Mouse (Mus musculus) layer of hippocampus, adult 2 months (tissue): ENCODE measurements around the gene Utp15. TPM values are rescaled to one million over a fixed set of nuclear protein-coding genes. Genes with fewer than 3 reads are reported as not detected.

ENCODE experiments used
- DNase-seq, 2 experiments: peaks; one replicate each; pipeline ENCODE4 v3.0.0; 2022; ENCODE audit warnings: low spot score in 2 of 2
- H3K27ac ChIP-seq: fragments of 200-600 bp; 2 replicates; pipeline ENCODE4 v1.8.1; 2022
- H3K4me3 ChIP-seq: fragments of 200-600 bp; 2 replicates; pipeline ENCODE4 v1.8.1; 2022; ENCODE audit warnings: mild to moderate bottlenecking
- CTCF ChIP-seq: fragments of 200-600 bp; conservative IDR thresholded peaks from 2 replicates; pipeline ENCODE4 v1.8.1; 2022; ENCODE audit warnings: antibody characterized with exemption, mild to moderate bottlenecking, moderate library complexity
- long read RNA-seq, 2 experiments: library from polyadenylated mRNA; stranded (forward); transcript quantifications; one replicate each; pipeline ENCODE4 v2.0.0; 2021; ENCODE audit warnings: borderline mapping rate in 2 of 2
- total RNA-seq, 2 experiments: library from RNA; stranded (reverse); gene quantifications; 2 replicates each; pipeline ENCODE4 v1.2.3; 2021

Gene Utp15
- 10 to 100 TPM; 21.5 to 22.5 TPM for total RNA-seq
- long read RNA-seq, experiment 1, full-length matches to known transcripts, result 8 of 9 reads
- long read RNA-seq, experiment 1, partial matches to known transcripts, result 1 of 9 reads
- long read RNA-seq, experiment 1, other reads (novel, unspliced or antisense), result 0 of 9 reads
- long read RNA-seq, experiment 2, full-length matches to known transcripts, result 23 of 26 reads
- long read RNA-seq, experiment 2, partial matches to known transcripts, result 1 of 26 reads
- long read RNA-seq, experiment 2, other reads (novel, unspliced or antisense), result 2 of 26 reads

DNA sequence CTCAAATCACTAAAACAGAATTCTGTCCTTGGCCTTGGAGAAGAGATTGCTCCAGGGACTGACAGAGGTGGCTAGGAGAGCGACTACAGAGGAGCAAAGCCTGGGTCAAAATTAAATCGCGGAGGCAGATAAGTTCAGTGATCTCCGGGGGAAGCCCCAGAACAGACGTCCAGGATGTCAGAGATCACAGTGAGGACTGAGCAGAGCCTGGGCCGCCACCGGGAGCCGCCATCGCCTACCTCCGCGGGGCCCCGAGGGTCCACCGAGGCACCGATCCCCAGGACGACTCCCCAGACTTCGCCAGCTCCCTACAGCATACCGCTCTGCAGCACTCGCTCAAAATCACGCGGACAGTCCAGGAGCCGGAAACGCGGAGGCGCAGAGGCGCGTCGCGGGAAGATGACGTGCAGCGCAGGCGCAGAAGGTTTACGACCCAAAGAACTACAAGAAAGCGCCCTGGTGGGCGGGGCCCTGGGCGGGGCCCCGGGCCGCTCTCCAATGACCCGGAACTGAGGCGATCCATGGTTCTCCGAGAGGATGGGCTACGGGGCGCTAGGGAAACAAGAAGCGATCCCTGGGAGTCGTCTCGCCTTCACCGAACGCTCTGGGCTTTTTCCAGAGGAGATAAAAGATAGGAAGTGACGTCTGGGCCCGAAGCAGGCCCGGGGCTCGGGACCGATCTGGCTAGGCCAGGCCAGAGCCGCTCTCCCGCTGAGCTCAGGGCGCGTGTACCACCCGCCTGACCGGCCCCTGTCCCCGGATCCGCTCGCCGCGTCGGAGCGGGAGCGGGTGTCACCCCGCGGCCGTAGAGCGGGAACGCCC lies at the start of gene Utp15, which contains the start of gene Ankra2:
Gene Utp15 (minus strand): TSS at position 406 of the 822 bp plus-strand sequence.
Gene Ankra2 (plus strand): TSS at position 439 of the 822 bp plus-strand sequence.
- TF ChIP-seq CTCF, result no peak
- H3K27ac ChIP-seq, result peak within 1 kb of the TSS; percentile 94
- peak; percentile 97 to 100 for DNase-seq
- peak within 1 kb of the TSS; percentile 78 for H3K4me3 ChIP-seq

- H3K4me3 ChIP-seq, result no peak overlapping the region
- no peak overlapping the region for H3K27ac ChIP-seq
- TF ChIP-seq CTCF, result no peak
- DNase-seq, result no peak
Measured at GRCm38 (mm10) chr13:98311597-98311996, 48.8 kb upstream of the Utp15 start.

DNA sequence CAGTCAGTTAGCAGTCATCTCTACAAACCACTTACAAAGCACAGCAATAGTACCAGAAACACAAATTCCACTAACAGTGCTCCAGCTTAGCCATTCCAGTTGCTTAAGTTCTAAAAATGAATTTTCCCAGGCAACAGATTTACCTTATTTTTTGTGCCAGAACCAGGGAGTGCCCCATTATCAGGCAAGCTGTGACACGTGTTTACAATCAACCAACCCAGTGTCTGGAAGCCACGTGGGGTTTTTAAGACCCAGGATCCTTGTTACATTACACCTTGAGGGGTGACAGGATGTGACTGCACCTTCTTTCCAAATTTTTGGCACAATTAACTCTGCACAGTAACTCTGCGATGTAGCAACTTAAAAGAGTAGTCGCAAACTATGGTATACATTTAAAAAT lies 45.9 kb upstream of the Utp15 start:
- no peak for TF ChIP-seq CTCF
- DNase-seq, result no peak
- Histone ChIP-seq H3K4me3 (no peak overlapping the region), H3K27ac (no peak overlapping the region)

DNA sequence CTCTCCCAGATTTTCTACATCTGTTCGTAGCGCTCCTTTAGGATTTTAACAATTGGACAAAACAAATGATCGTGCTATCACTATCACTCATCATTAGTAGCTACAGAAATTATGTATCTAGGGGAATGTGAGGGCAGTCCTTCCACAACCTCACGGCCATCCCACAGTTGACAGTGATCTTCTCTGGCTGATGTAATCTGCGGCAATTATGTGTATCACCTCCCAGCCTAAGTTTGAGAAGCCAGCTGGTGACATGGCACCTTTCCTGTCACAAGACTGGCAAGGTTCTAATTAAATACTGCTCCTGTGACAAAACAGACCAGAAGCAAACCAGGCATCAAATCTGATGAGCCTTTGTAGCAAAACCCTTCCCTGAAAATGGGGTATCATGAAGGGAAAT lies 45.2 kb upstream of the Utp15 start:
- DNase-seq, result no peak
- no peak overlapping the region for H3K4me3 ChIP-seq
- no peak overlapping the region for H3K27ac ChIP-seq
- no peak for TF ChIP-seq CTCF

DNA sequence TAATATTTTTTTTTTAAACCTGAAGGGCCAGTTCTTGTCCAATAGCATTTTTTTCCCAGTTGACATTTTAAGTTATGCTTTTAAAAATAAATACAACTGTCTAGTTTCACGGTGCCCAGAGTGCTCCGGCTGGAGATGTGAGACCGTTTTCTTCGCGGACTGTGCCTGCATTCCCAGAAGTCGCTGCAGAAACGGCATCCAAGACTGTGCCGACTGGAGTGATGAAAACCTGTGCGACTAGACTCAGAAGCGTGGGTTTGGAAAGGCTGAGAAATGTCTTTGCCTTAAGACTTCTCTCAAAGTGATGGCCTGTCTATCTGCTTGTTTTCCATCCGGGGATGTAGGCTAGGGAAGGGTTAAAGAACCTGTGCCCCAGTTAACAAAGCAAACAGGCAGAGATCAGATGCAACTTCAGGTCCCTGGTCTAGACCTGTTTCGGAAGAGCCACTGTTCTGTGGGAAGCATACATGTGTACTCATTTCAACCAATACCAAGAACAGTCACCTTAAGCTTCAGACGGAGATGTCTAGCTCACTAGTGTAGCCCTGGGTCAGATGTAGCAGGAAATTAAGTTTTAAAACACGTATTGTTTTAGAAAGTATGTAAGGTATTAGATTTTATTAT lies 44.1 kb upstream of the Utp15 start:
- Histone ChIP-seq H3K27ac (peak overlapping the region; percentile 75), H3K4me3 (no peak overlapping the region)
- TF ChIP-seq CTCF, result no peak
- DNase-seq, result no peak

DNA sequence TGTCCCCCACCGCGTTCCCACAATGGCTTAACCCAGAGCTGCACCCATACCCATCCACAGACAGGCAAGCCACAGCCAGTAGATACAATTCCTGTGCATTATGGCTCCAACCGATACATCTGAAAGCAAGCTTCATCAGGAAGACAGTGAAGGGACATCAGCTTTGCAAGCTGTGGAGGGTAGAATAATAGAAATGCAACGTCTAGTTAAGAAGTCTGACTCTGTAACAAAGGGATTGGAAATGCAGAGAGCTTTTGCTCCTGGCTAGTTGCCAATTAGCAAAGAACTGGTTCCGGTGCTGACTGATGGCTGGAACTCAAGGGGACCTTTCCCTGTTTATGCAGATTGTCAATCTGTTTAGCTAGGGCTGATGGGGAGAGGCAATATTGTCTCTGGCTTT lies 43.6 kb upstream of the Utp15 start:
- no peak for TF ChIP-seq CTCF
- peak overlapping the region; percentile 75 for H3K27ac ChIP-seq
- no peak for DNase-seq
- H3K4me3 ChIP-seq, result no peak overlapping the region

GRCm38 (mm10) chr13:98305257-98305656 lies 42.4 kb upstream of the Utp15 start:
- no peak for DNase-seq
- Histone ChIP-seq H3K4me3 (no peak overlapping the region), H3K27ac (no peak overlapping the region)
- TF ChIP-seq CTCF, result no peak

DNA sequence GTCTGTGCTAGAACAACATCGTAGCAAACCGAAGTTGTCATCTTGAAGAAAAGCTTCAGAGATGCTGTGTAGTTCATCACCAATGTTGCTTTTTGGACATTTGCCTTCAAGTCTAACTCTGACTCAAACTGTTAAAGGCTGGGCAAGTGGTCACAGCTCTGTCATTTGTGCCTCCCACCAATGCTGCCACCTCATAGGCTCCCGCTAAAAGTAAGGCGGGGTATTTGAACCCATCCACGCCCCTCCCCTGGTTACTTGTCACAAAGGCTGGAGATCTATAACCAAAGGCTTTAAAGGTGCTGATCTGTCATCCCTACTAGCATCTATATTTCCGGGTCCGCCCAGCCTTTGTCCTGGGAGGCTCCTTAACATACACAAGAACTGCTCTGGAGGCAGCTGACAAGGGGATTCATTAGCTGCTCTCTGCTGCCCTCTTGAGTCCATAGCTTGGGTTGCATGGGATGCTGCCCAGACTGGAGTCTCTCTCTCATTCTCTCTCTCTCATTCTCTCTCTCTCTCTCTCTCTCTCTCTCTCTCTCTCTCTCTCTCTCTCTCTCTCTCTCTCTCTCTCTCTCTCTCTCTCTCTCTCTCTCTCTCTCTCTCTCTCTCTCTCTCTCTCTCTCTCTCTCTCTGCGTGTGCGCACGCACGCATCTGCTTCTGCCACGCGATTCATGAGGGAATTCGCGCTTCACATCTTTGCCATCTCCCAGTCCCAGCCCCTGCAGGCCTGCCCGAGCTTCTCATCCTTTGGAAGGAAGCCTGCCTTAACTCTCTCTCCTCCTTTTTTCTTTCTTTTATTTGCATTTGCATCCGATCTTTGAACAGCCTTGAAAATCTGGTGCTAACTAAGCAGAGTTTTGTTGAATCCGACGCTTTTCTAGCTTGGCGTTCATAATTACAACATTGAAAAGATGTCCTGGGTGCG lies 36.3 kb upstream of the Utp15 start:
- peak overlapping the region; percentile 9; the same call in 1 of the 2 replicates for H3K4me3 ChIP-seq
- DNase-seq, result peak; percentile 77 to 87
- TF ChIP-seq CTCF, result peak; percentile 77
- H3K27ac ChIP-seq, result peak overlapping the region; percentile 64; the same call in 1 of the 2 replicates

DNA sequence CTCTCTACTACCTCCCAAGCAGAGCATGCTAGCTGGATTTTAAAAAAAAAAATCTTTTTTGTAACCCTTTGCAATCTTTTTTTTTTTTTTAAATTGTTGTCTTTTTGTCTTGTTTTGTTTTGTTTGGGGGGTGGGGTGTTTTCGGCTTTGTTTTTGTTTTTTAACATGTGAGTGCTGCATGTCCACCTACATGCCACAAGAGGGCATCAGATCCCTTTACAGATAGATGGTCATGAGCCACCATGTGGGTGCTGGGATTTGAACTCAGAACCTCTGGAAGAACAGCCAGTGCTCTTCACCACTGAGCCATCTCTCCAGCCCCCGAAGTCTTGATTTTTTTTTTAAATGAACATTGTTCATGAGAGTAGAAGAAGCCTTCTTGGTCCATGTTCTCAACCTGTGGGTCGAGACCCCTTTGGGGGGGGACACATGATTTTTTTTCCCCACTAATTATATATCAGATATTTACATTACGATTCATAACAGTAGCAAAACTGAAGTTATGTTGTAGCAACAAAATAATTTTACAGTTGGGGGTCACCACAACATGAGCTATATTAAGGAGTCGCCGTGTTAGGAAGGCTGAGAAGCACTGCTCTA lies 35.1 kb upstream of the Utp15 start:
- TF ChIP-seq CTCF, result peak; percentile 49
- Histone ChIP-seq H3K4me3 (no peak overlapping the region), H3K27ac (0 out of 2 replicates have a peak overlapping the region, but pooled peaks have one; percentile 51)
- DNase-seq, result no peak

DNA sequence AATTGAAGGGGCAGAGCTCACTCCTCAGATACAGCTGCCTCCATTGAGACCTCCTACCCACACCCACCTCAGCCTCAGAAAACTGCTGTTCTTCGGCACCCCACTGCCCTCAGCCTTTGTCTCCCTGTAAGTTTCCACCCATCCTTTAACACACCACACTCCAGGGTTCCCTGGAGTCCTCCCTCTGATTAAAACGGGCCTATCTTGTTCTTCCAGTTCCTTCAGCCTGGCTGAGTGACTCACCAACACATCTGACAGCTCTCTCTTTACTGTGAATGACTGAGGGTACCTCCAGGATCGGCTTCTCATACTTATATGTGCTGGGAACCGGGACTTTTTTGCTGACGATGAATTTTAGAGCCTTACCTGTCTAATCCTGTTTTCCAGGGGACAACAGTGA lies 33.2 kb upstream of the Utp15 start:
- DNase-seq, result no peak
- H3K4me3 ChIP-seq, result no peak overlapping the region
- no peak for TF ChIP-seq CTCF
- H3K27ac ChIP-seq, result peak overlapping the region; percentile 46; the same call in 1 of the 2 replicates

GRCm38 (mm10) chr13:98291712-98292111 lies 28.9 kb upstream of the Utp15 start:
- Histone ChIP-seq H3K27ac (no peak overlapping the region), H3K4me3 (no peak overlapping the region)
- no peak for DNase-seq
- no peak for TF ChIP-seq CTCF

DNA sequence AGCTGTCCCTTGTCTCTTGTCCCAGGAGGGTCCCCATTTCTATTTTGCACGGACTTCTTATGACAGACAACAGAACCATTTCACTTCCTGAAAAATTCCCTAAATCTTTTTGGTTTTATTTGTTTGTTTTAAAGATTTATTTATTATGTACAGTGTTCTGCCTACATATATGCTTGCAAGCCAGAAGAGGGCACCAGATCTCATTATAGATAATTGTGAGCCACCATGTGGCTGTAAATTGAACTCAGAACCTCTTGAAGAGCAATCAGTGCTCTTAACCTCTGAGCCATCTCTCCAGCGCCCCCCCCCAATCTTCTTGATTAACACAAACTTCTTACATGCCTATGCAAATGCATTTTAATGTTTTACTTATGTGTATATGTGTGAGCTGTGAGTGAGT lies 27.9 kb upstream of the Utp15 start:
- Histone ChIP-seq H3K27ac (no peak overlapping the region), H3K4me3 (no peak overlapping the region)
- peak; percentile 72 for TF ChIP-seq CTCF
- DNase-seq, result no peak
